Mouse (Mus musculus) cerebellum, adult 9-11 months (tissue): ENCODE data around the gene Gm17581.
"Not testable (repeated sequence)": the region's sequence is repeated elsewhere in the genome, so short reads cannot be mapped to it uniquely, and the experiment has no call there.

ENCODE experiments used
- DNase-seq: peaks from one replicate; pipeline ENCODE4 v3.0.0; 2022

Gene Gm17581

GRCm38 (mm10) chr2:155735766-155736165 is at the start of gene Gm17581:
Gm17581 (minus strand) TSS chr2:155735866.
- not testable (repeated sequence) for DNase-seq

GRCm38 (mm10) chr2:155784534-155784933 is 48.9 kb upstream of the Gm17581 start:
- peak; percentile 74 for DNase-seq

- no peak for DNase-seq
These were observed 43.8 kb upstream of the Gm17581 start for GRCm38 (mm10) chr2:155779506-155779905.

- no peak for DNase-seq
These were observed 43.4 kb upstream of the Gm17581 start for GRCm38 (mm10) chr2:155779066-155779465.

GRCm38 (mm10) chr2:155778004-155778403 is 42.3 kb upstream of the Gm17581 start:
- no peak for DNase-seq

GRCm38 (mm10) chr2:155777688-155777985 is 42.0 kb upstream of the Gm17581 start:
- DNase-seq, result no peak

GRCm38 (mm10) chr2:155776824-155777687 is 41.4 kb upstream of the Gm17581 start:
- peak; percentile 36 for DNase-seq

GRCm38 (mm10) chr2:155775685-155776263 is 40.1 kb upstream of the Gm17581 start:
- peak; percentile 88 for DNase-seq

GRCm38 (mm10) chr2:155774927-155775684 is 39.4 kb upstream of the Gm17581 start, which contains the start of gene Mmp24:
Mmp24 (plus strand) TSS chr2:155775342.
- DNase-seq, result no peak

- DNase-seq, result peak; percentile 66
These were observed 38.7 kb upstream of the Gm17581 start for GRCm38 (mm10) chr2:155774261-155774926.

GRCm38 (mm10) chr2:155773664-155774063 is 38.0 kb upstream of the Gm17581 start:
- peak; percentile 60 for DNase-seq

GRCm38 (mm10) chr2:155764679-155765418 is 29.2 kb upstream of the Gm17581 start:
- DNase-seq, result peak; percentile 76

- DNase-seq, result peak; percentile 56
These were observed 21.3 kb upstream of the Gm17581 start for GRCm38 (mm10) chr2:155756855-155757566.

GRCm38 (mm10) chr2:155755746-155756145 is 20.1 kb upstream of the Gm17581 start:
- DNase-seq, result no peak

GRCm38 (mm10) chr2:155751014-155751786 is 15.5 kb upstream of the Gm17581 start, which contains the start of gene Procr:
Procr (plus strand) TSS chr2:155751117.
- DNase-seq, result no peak

GRCm38 (mm10) chr2:155749394-155749793 is 13.7 kb upstream of the Gm17581 start:
- DNase-seq, result no peak

- DNase-seq, result no peak
These were observed 9.8 kb upstream of the Gm17581 start for GRCm38 (mm10) chr2:155745487-155745886.

GRCm38 (mm10) chr2:155743351-155743750 is 7.7 kb upstream of the Gm17581 start:
- DNase-seq, result no peak

- DNase-seq, result no peak
These were observed 7.3 kb upstream of the Gm17581 start for GRCm38 (mm10) chr2:155742931-155743337.

- no peak for DNase-seq
These were observed 6.5 kb upstream of the Gm17581 start for GRCm38 (mm10) chr2:155742211-155742610.

GRCm38 (mm10) chr2:155737803-155738202 is 2.1 kb upstream of the Gm17581 start:
- no peak for DNase-seq
